Mouse (Mus musculus): Measurements from ENCODE around the gene Daam1. TPM values are rescaled to one million over a fixed set of nuclear protein-coding genes. Genes with fewer than 3 reads are reported as not detected.
"Not testable (repeated sequence)": the region's sequence is repeated elsewhere in the genome, so short reads cannot be mapped to it uniquely, and the experiment has no call there.

The Daam1 gene
- polyA plus RNA-seq, 1 experiment from 2014 or later, result 5.3 TPM

- WGBS, result 78% methylated on average over 5 of the region's 5 CpGs
- Histone ChIP-seq H3K4me3 (ENCODE audit: low read depth, low read length) (no peak overlapping the region), H3K36me3 (ENCODE audit: control insufficient read depth, insufficient read depth) (no peaks in the 10 kb centered on the region), H3K27ac (ENCODE audit: low read depth, low read length) (no peak overlapping the region), H3K27me3 (replicated peaks; ENCODE audit: control insufficient read depth, insufficient read depth, low read length) (no peaks in the 10 kb centered on the region), H3K9ac (ENCODE audit: low read depth, low read length) (no peak overlapping the region), H3K4me2 (replicated peaks; ENCODE audit: low read depth) (no peak overlapping the region), H3K9me3 (ENCODE audit: control insufficient read depth) (no peaks in the 10 kb centered on the region), H3K4me1 (replicated peaks; ENCODE audit: control insufficient read depth, insufficient read depth, low read length) (peaks cover 2% of the 10 kb centered on the region; the same call in 1 of the 2 replicates)
- no peak for TF ChIP-seq CTCF (IDR thresholded peaks at IDR 0.05; ENCODE audit: low read depth)
- ATAC-seq, result no peak
Observed at GRCm38 (mm10) chr12:71845486-71845885, 14.6 kb downstream of the Daam1 start.

- H3K4me2 ChIP-seq (replicated peaks; ENCODE audit: low read depth); H3K9me3 ChIP-seq (ENCODE audit: control insufficient read depth); H3K27me3 ChIP-seq (replicated peaks; ENCODE audit: control insufficient read depth, insufficient read depth, low read length); H3K4me1 ChIP-seq (replicated peaks; ENCODE audit: control insufficient read depth, insufficient read depth, low read length); H3K4me3 ChIP-seq (ENCODE audit: low read depth, low read length); H3K9ac ChIP-seq (ENCODE audit: low read depth, low read length); ATAC-seq; H3K27ac ChIP-seq (ENCODE audit: low read depth, low read length); H3K36me3 ChIP-seq (ENCODE audit: control insufficient read depth, insufficient read depth): not testable (repeated sequence)
- 93% methylated on average over 4 of the region's 4 CpGs for WGBS
Observed at GRCm38 (mm10) chr12:71846416-71846815, 15.5 kb downstream of the Daam1 start.

GRCm38 (mm10) chr12:71847024-71847423 lies 16.1 kb downstream of the Daam1 start:
- not testable (repeated sequence) for H3K9ac ChIP-seq (ENCODE audit: low read depth, low read length); H3K9me3 ChIP-seq (ENCODE audit: control insufficient read depth); H3K4me3 ChIP-seq (ENCODE audit: low read depth, low read length); H3K4me2 ChIP-seq (replicated peaks; ENCODE audit: low read depth); H3K27ac ChIP-seq (ENCODE audit: low read depth, low read length); H3K36me3 ChIP-seq (ENCODE audit: control insufficient read depth, insufficient read depth); H3K27me3 ChIP-seq (replicated peaks; ENCODE audit: control insufficient read depth, insufficient read depth, low read length); H3K4me1 ChIP-seq (replicated peaks; ENCODE audit: control insufficient read depth, insufficient read depth, low read length); ATAC-seq
- WGBS, result 91% methylated on average over 6 of the region's 6 CpGs

- no peak for ATAC-seq
- Histone ChIP-seq H3K9me3 (ENCODE audit: control insufficient read depth) (no peaks in the 10 kb centered on the region), H3K36me3 (ENCODE audit: control insufficient read depth, insufficient read depth) (no peaks in the 10 kb centered on the region), H3K4me1 (replicated peaks; ENCODE audit: control insufficient read depth, insufficient read depth, low read length) (peaks cover 2% of the 10 kb centered on the region; the same call in 1 of the 2 replicates), H3K4me3 (ENCODE audit: low read depth, low read length) (no peak overlapping the region), H3K9ac (ENCODE audit: low read depth, low read length) (no peak overlapping the region), H3K4me2 (replicated peaks; ENCODE audit: low read depth) (no peak overlapping the region), H3K27me3 (replicated peaks; ENCODE audit: control insufficient read depth, insufficient read depth, low read length) (no peaks in the 10 kb centered on the region), H3K27ac (ENCODE audit: low read depth, low read length) (no peak overlapping the region)
- no peak for TF ChIP-seq CTCF (IDR thresholded peaks at IDR 0.05; ENCODE audit: low read depth)
- 72% methylated on average over 5 of the region's 5 CpGs for WGBS
Observed at GRCm38 (mm10) chr12:71847617-71848016, 16.7 kb downstream of the Daam1 start.

- Histone ChIP-seq H3K4me2 (replicated peaks; ENCODE audit: low read depth) (no peak overlapping the region), H3K36me3 (ENCODE audit: control insufficient read depth, insufficient read depth) (no peaks in the 10 kb centered on the region), H3K9me3 (ENCODE audit: control insufficient read depth) (no peaks in the 10 kb centered on the region), H3K4me1 (replicated peaks; ENCODE audit: control insufficient read depth, insufficient read depth, low read length) (peaks cover 2% of the 10 kb centered on the region; the same call in 1 of the 2 replicates), H3K27me3 (replicated peaks; ENCODE audit: control insufficient read depth, insufficient read depth, low read length) (no peaks in the 10 kb centered on the region), H3K9ac (ENCODE audit: low read depth, low read length) (no peak overlapping the region), H3K27ac (ENCODE audit: low read depth, low read length) (no peak overlapping the region), H3K4me3 (ENCODE audit: low read depth, low read length) (no peak overlapping the region)
- TF ChIP-seq CTCF (IDR thresholded peaks at IDR 0.05; ENCODE audit: low read depth), result no peak
- ATAC-seq, result no peak
- WGBS, result 61% methylated on average over 5 of the region's 5 CpGs
Observed at GRCm38 (mm10) chr12:71848037-71848776, 17.3 kb downstream of the Daam1 start.

GRCm38 (mm10) chr12:71849051-71849450 lies 18.2 kb downstream of the Daam1 start:
- H3K4me1 ChIP-seq (replicated peaks; ENCODE audit: control insufficient read depth, insufficient read depth, low read length), result peaks cover 8% of the 10 kb centered on the region
- H3K36me3 ChIP-seq (ENCODE audit: control insufficient read depth, insufficient read depth), result no peaks in the 10 kb centered on the region
- H3K27me3 ChIP-seq (replicated peaks; ENCODE audit: control insufficient read depth, insufficient read depth, low read length), result no peaks in the 10 kb centered on the region
- H3K9me3 ChIP-seq (ENCODE audit: control insufficient read depth), result no peaks in the 10 kb centered on the region
- TF ChIP-seq CTCF (IDR thresholded peaks at IDR 0.05; ENCODE audit: low read depth), result no peak
- no peak overlapping the region for H3K4me3 ChIP-seq (ENCODE audit: low read depth, low read length)
- ATAC-seq, result no peak
- WGBS, result 86% methylated on average over 7 of the region's 7 CpGs
- no peak overlapping the region for H3K9ac ChIP-seq (ENCODE audit: low read depth, low read length)
- H3K27ac ChIP-seq (ENCODE audit: low read depth, low read length), result no peak overlapping the region
- no peak overlapping the region for H3K4me2 ChIP-seq (replicated peaks; ENCODE audit: low read depth)

Data from intestine, postnatal 0 days (tissue).